In genomic region chr16:23982891-23983588, GRCm38 (mm10) we compare ENCODE assay signal across 8 mouse cellular contexts. TPM values are rescaled to one million over a fixed set of nuclear protein-coding genes. Genes with fewer than 3 reads are reported as not detected.
DNase-seq lines count a peak whose midpoint lies in the region; ATAC-seq and TF ChIP-seq lines count a peak whose summit lies in the region.

No protein-coding gene starts in this region.

- intact Hi-C loops in heart, postnatal 14 days (cut with DNase I) = loop anchor here (1.0 to 10.0 kb wide), 5 partner anchors 642 to 1280 kb away; no protein-coding TSS in a partner anchor

- peak overlapping the region; percentile 28 for H3K4me3 ChIP-seq in forebrain, embryonic 11.5 days (ENCODE audit: low read depth, low read length)
- peak overlapping the region; percentile 94 for H3K4me3 ChIP-seq in layer of hippocampus, adult 2 months

- ATAC-seq in forebrain, embryonic 11.5 days (replicated peaks; ENCODE audit: low FRiP score) = no peak

- DNase-seq in B cell, adult 2 months = peak; percentile 70
- peak; percentile 88 to 90 for DNase-seq in adrenal gland, postnatal 36 days
- peak; percentile 88 for DNase-seq in forebrain, embryonic 11.5 days (ENCODE audit: low spot score)
- peak; percentile 85 to 86 for DNase-seq in heart, postnatal 14 days
- DNase-seq in layer of hippocampus, adult 2 months (ENCODE audit: low spot score in 2 of 2) = peak; percentile 71 to 82
- peak; percentile 90 for DNase-seq in lung, postnatal 10 days
- DNase-seq in right cerebral cortex, adult 18-20 months = peak; percentile 73
- DNase-seq in urinary bladder, postnatal 14 days (ENCODE audit: low spot score) = peak; percentile 76

- WGBS in forebrain, embryonic 11.5 days = under 1% methylated on average over 33 of the region's 33 CpGs

- H3K4me1 ChIP-seq in forebrain, embryonic 11.5 days (replicated peaks; ENCODE audit: control insufficient read depth, insufficient read depth, low read length) = peaks cover 18% of the 10 kb centered on the region

- no peak overlapping the region for H3K27ac ChIP-seq in forebrain, embryonic 11.5 days (ENCODE audit: low read depth, low read length)
- H3K27ac ChIP-seq in layer of hippocampus, adult 2 months = peak overlapping the region; percentile 99

- H3K9me3 ChIP-seq in forebrain, embryonic 11.5 days (ENCODE audit: control insufficient read depth, low read length) = no peaks in the 10 kb centered on the region

- no peak overlapping the region; the same call in 1 of the 2 replicates for H3K9ac ChIP-seq in forebrain, embryonic 11.5 days (ENCODE audit: low read length)

- TF ChIP-seq CTCF in layer of hippocampus, adult 2 months (conservative IDR thresholded peaks at IDR 0.05) = peak; percentile 87

- peaks cover 45% of the 10 kb centered on the region for H3K27me3 ChIP-seq in forebrain, embryonic 11.5 days (ENCODE audit: control insufficient read depth, insufficient read depth, low read length)

- peak overlapping the region; percentile 68 for H3K4me2 ChIP-seq in forebrain, embryonic 11.5 days (ENCODE audit: low read depth, low read length, severe bottlenecking)

- H3K36me3 ChIP-seq in forebrain, embryonic 11.5 days (ENCODE audit: control insufficient read depth, insufficient read depth, low read length) = no peaks in the 10 kb centered on the region

RNA-seq across cellular contexts. Expression of gene Gm37419, which starts 5.2 kb away (rescaled TPM):
- total RNA-seq in adrenal gland, postnatal 36 days (2021) = not detected
- not detected in 2 replicates for polyA plus RNA-seq in forebrain, embryonic 11.5 days (2014; fragmentation: Nextera tagmentation; extraction: Ambion mirVana)
- total RNA-seq in heart, postnatal 14 days (2021) = not detected
- total RNA-seq in layer of hippocampus, adult 2 months (2021) = not detected

RNA-seq across cellular contexts. Expression of gene Bcl6, which starts 5.6 kb away (rescaled TPM):
- total RNA-seq in adrenal gland, postnatal 36 days (2021) = 10 to 100 TPM; 24.6 to 68.8 TPM
- 0.12 and 0.24 TPM in 2 replicates for polyA plus RNA-seq in forebrain, embryonic 11.5 days (2014; fragmentation: Nextera tagmentation; extraction: Ambion mirVana)
- total RNA-seq in heart, postnatal 14 days (2021) = 10 to 100 TPM; 14.9 to 17.4 TPM
- total RNA-seq in layer of hippocampus, adult 2 months (2021) = 10 to 100 TPM; 56.8 to 61.5 TPM

RNA-seq across cellular contexts. Expression of gene Rtp2, which starts 50.8 kb away (rescaled TPM):
- not detected for total RNA-seq in adrenal gland, postnatal 36 days (2021)
- polyA plus RNA-seq in forebrain, embryonic 11.5 days (2014; fragmentation: Nextera tagmentation; extraction: Ambion mirVana) = not detected in 2 replicates
- total RNA-seq in heart, postnatal 14 days (2021) = not detected
- under 1 TPM; 0.32 to 0.54 TPM for total RNA-seq in layer of hippocampus, adult 2 months (2021)
